Mouse (Mus musculus) testis, adult 2 months (tissue): ENCODE measurements around the gene Tbc1d23.

Experiments used
- CTCF ChIP-seq: fragments of 200-500 bp; IDR thresholded peaks from 2 replicates; pipeline ENCODE4 v1.5.1; 2012; ENCODE audit warnings: low read depth, mild to moderate bottlenecking, inconsistent platforms, low read length, moderate library complexity; ENCODE audit not compliant: control insufficient read depth, insufficient read depth, insufficient replicate concordance
- POLR2A ChIP-seq: fragments of 200-500 bp; IDR thresholded peaks from 2 replicates; pipeline ENCODE4 v1.6.1; 2012; ENCODE audit warnings: low read depth, mild to moderate bottlenecking, inconsistent platforms, low read length, moderate library complexity; ENCODE audit not compliant: control insufficient read depth

DNA sequence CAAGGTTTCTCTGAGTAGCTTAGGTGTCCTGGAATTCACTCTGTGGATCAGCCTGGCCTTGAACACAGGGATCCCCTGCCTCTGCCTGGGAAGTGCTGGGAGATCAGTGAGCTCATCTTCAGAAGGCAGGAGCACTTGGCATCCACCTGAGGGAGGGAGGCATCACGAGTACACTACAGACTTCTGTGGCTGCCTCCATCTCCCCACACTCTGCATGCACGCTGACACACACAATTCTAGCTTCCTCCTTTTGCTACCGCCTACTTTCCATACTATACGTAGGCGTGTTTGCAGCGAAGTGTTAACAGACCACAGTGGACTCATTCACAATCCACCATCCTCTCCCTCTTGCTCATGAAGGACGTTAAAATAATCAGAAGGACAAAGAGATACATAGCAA is 55.0 kb downstream of the Tbc1d23 start:
- no peak for TF ChIP-seq POLR2A
- no peak for TF ChIP-seq CTCF
